Comparison of ENCODE assay signal across 7 mouse cellular contexts in the genomic region with DNA sequence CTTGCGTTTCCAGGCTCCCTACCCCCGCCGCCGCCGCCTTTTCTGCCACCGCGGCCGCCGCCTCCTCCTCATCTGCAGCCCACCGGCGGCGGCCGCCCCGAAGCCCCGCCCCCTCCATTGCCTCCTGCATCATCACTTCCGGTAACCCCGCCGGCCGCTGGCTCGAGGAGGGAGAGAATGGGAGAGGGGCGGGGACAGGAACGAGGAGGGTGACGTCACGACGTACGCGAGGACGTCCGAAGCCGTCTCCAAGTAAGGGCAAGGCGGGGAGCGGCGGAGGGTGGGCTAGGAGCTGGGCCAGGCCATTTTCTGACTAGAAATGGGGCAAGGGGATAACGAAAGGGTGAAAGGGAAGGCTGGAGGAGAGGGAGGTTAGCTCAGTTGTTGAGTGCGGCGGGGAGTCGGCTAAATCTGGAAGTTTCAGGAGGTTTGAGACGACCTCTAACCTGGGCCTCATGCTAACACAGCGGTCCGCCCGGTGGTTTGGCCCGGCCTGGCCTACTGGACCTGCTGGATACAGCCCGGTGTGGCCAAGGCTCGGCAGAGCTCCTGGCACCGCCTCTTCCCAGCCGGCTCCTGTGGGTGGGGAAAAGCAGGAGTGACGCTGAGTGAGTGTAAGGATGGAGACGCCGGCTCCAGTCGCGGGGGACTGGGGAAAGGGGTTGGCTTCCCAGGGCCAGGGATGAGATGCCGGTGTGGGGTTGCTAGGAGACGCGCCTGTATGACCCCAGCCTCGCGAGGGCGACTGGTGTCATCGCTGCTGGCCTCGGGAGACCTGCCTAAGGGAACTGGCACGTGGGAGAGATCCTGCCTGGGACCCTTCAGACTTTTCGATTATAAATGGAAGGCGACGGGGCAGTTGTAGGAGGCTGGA. TPM values are rescaled to one million over a fixed set of nuclear protein-coding genes. Genes with fewer than 3 reads are reported as not detected.
DNase-seq lines count a peak whose midpoint lies in the region; ATAC-seq lines count a peak whose summit lies in the region.

TSS of gene Lyrm1 (plus strand) at position 223 of the 874 bp plus-strand sequence.
TSS of gene Dcun1d3 (minus strand) at position 660 of the 874 bp plus-strand sequence.

- peak within 1 kb of the TSS; percentile 91 for H3K27ac ChIP-seq in intestine, embryonic 15.5 days
- peak within 1 kb of the TSS; percentile 93 for H3K27ac ChIP-seq in midbrain, embryonic 10.5 days (replicated peaks)

- H3K27me3 ChIP-seq in intestine, embryonic 15.5 days (replicated peaks): no peaks in the 10 kb centered on the region
- H3K27me3 ChIP-seq in midbrain, embryonic 10.5 days (ENCODE audit: low read depth, poor library complexity, severe bottlenecking): no peaks in the 10 kb centered on the region

- peak; percentile 98 to 99 for DNase-seq in adrenal gland, adult (ENCODE audit: inconsistent age in 2 of 2, low spot score in 1 of 2)
- peak; percentile 99 for DNase-seq in embryo, embryonic 10.5 days (ENCODE audit: low spot score)
- peak; percentile 97 for DNase-seq in gastrocnemius, postnatal 25 days
- peak; percentile 97 to 98 for DNase-seq in left cerebral cortex, postnatal 25 days (ENCODE audit: low spot score in 2 of 2)
- DNase-seq in midbrain, embryonic 10.5 days (ENCODE audit: low spot score): peak; percentile 99
- peak; percentile 99 for DNase-seq in right cerebral cortex, postnatal 4 days

- WGBS in intestine, embryonic 15.5 days: under 1% methylated on average over 63 of the region's 63 CpGs
- WGBS in midbrain, embryonic 10.5 days: 1% methylated on average over 63 of the region's 63 CpGs

- H3K36me3 ChIP-seq in intestine, embryonic 15.5 days: no peaks in the 10 kb centered on the region
- H3K36me3 ChIP-seq in midbrain, embryonic 10.5 days: no peaks in the 10 kb centered on the region

- intact Hi-C loops in left cerebral cortex, postnatal 25 days (cut with DNase I): loop anchor here (1.0 to 5.0 kb wide), 2 partner anchors 20 to 206 kb away; partner anchors contain the start of gene Tmem159

- H3K4me1 ChIP-seq in intestine, embryonic 15.5 days (replicated peaks): 0 out of 2 replicates have a peak, but pooled peaks cover 5% of the 10 kb centered on the region
- peaks cover 31% of the 10 kb centered on the region for H3K4me1 ChIP-seq in midbrain, embryonic 10.5 days

- H3K4me3 ChIP-seq in intestine, embryonic 15.5 days (replicated peaks): peak within 1 kb of the TSS; percentile 70
- peak within 1 kb of the TSS; percentile 87 for H3K4me3 ChIP-seq in midbrain, embryonic 10.5 days

- H3K9me3 ChIP-seq in intestine, embryonic 15.5 days: no peaks in the 10 kb centered on the region
- no peaks in the 10 kb centered on the region for H3K9me3 ChIP-seq in midbrain, embryonic 10.5 days (replicated peaks)

- peak within 1 kb of the TSS; percentile 86 for H3K9ac ChIP-seq in intestine, embryonic 15.5 days

- H3K4me2 ChIP-seq in intestine, embryonic 15.5 days (replicated peaks): peak within 1 kb of the TSS; percentile 74

- peak; percentile 98 for ATAC-seq in intestine, embryonic 15.5 days

RNA-seq across cellular contexts. Expression of gene Lyrm1, which starts in this region (rescaled TPM):
- total RNA-seq in gastrocnemius, postnatal 25 days (2021): 1 to 10 TPM; 8.5 to 8.9 TPM
- 8.1 and 9.5 TPM in 2 replicates for polyA plus RNA-seq in intestine, embryonic 15.5 days (2015; fragmentation: Nextera tagmentation; extraction: Ambion mirVana)
- 10 to 100 TPM; 11.6 to 12.1 TPM for total RNA-seq in left cerebral cortex, postnatal 25 days (2021)
- polyA plus RNA-seq in midbrain, embryonic 10.5 days (2016; fragmentation: Nextera tagmentation; extraction: Ambion mirVana): 11.3 and 13.3 TPM in 2 replicates

RNA-seq across cellular contexts. Expression of gene Dcun1d3, which starts in this region (rescaled TPM):
- total RNA-seq in gastrocnemius, postnatal 25 days (2021): 10 to 100 TPM; 17.6 to 18.8 TPM
- polyA plus RNA-seq in intestine, embryonic 15.5 days (2015; fragmentation: Nextera tagmentation; extraction: Ambion mirVana): 10.6 and 11.6 TPM in 2 replicates
- 10 to 100 TPM; 29.8 to 35.6 TPM for total RNA-seq in left cerebral cortex, postnatal 25 days (2021)
- polyA plus RNA-seq in midbrain, embryonic 10.5 days (2016; fragmentation: Nextera tagmentation; extraction: Ambion mirVana): 13.1 and 15.7 TPM in 2 replicates

Comparison
In these comparisons a context has a peak if more than half of its experiments do, and no peak if none do; other contexts are left out.
1. Peak in every context shown above with its lines: DNase-seq, ATAC-seq, H3K4me3 ChIP-seq and H3K27ac ChIP-seq.